Mouse (Mus musculus): ENCODE measurements around the gene Rgs6.

GRCm38 (mm10) chr12:83097787-83098186 lies 509.7 kb downstream of the Rgs6 start:
- TF ChIP-seq FLI1 (IDR thresholded peaks at IDR 0.05; ENCODE audit: low read length) (no peak), GATA1 (IDR thresholded peaks at IDR 0.05; ENCODE audit: borderline replicate concordance, low read length) (no peak)

All from megakaryocyte, embryonic 14.5 days (primary cell).